Mouse (Mus musculus): ENCODE data around the gene Trim38.

Trim38 gene

DNA sequence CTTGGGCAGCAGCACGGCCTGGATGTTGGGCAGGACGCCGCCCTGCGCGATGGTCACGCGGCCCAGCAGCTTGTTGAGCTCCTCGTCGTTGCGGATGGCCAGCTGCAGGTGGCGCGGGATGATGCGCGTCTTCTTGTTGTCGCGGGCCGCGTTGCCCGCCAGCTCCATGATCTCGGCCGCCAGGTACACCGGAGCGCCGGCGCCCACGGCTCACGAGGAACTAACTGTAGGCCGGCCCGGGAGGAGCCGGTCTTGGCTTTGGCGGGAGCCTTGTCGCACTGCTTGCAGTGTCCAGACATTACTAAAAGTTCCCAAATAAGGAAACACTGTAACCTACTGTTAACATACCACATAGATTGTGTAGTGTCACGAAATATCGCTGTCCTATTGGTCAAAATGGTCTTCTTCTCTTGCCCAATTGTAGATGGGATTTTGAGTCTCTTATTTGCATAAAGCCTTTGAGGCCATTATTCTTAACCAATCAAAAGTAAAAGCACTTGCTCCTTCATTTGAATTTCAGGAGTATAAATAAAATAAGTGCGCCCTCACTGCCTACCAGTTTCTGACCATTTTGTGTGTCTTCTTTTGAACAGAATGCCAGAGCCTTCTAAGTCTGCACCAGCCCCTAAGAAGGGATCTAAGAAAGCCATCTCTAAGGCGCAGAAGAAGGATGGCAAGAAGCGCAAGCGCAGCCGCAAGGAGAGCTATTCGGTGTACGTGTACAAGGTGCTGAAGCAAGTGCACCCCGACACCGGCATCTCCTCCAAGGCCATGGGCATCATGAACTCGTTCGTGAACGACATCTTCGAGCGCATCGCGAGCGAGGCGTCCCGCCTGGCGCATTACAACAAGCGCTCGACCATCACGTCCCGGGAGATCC is 23.3 kb upstream of the Trim38 start, which contains the start of gene Hist1h2bb:
Gene Hist1h2bb, plus strand, starts transcription at position 534 of the 880 bp plus-strand sequence.
- peak; percentile 56 to 76 for DNase-seq

DNA sequence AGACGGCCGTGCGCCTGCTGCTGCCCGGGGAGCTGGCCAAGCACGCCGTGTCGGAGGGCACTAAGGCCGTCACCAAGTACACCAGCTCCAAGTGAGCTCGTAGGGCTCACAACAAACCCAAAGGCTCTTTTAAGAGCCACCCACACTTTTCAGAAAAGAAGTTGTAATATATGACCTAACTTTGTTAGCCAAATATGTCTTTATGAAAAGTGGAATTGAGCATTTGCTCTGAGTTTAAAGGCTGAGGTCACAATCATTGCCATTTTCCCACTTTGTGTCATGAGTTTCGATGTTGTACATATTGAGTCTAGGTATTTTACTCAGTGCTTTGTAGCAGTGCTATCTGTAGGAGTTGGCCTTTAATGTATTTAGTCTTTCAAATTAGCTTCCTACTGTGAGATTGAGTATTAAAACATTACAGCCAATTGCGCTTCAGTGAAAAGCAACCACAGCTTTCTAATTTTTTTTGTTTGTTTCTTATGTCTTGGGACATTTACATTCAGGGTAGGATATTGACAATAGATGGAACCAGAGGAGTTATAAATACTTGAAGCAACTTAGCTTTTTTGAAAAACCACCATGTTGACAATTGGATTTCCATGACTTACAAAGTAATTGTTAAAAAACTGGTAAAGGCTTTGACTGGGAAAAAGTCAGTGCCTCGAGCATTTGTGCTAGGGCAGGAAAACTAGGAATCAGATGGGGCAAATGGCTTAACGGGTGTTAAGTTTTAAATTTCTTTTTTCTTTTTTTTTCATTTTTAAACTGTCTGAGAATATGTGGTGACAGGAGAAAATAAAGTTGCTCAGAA is 22.4 kb upstream of the Trim38 start:
- DNase-seq, result peak in 1 of 2 experiments; percentile 26

DNA sequence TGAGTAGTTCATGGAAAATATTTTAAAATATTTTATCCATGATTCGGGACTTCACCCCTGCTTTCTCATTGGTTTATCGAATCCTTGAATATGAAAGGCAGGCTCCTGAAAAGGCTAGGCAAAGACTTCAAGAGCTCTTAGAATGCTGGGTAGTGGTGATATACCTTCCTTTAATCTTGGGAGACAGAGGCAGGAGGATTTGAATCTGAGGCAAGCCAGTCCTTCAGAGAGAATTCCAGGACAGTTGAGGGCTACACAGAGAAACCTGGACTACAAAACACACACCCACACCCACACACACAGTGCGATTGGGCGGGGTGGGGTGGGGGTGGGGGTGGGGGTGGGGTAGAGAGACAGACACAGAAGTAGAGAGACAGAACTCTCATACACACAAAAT is 21.8 kb upstream of the Trim38 start:
- no peak for DNase-seq

DNA sequence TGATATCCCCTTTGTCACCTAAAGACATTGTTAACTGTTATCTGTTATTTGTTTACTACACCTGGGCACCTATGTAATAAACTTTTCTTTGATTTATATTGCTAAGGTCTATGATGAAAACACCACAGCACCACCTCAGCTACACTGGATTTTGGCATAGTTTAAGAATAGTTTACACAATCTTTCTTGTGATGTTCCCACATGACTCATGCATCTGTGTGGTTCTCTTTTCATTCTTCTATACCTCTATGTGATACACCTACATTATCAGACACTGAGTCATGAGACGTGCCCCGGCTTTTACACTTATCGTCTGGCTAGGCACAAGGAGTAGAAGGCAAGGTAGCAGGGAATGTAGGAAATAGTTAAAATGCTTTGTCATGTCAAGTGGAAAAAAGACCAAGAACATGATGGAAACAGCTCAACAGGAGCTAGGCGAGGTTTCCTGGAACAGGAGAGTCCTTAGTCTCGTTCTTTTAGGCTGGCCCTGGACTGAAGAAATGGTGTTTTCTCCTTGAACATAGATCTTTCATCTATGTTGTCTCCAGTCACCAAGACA is 20.1 kb upstream of the Trim38 start:
- no peak for DNase-seq

DNA sequence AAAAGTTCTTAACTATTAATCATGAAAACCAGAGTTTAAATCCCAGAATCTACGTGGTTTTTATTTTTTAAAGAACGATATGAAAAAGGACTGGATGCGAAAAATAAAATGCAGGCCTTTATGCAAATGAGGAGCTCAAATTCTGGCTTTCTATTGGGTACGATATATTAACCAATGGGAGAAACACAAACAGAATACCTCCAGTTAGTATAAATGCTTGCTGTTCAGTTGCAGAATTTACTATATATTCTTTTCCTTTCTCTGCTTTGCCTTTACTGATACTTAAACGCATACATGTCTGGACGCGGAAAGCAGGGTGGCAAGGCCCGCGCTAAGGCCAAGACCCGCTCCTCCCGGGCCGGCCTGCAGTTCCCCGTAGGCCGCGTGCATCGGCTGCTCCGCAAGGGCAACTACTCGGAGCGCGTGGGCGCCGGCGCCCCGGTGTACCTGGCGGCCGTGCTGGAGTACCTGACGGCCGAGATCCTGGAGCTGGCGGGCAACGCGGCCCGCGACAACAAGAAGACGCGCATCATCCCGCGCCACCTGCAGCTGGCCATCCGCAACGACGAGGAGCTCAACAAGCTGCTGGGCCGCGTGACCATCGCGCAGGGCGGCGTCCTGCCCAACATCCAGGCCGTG is 18.8 kb upstream of the Trim38 start, which contains the start of gene Hist1h2ab:
Gene Hist1h2ab, plus strand, starts transcription at position 288 of the 639 bp plus-strand sequence.
- peak; percentile 12 to 63 for DNase-seq

DNA sequence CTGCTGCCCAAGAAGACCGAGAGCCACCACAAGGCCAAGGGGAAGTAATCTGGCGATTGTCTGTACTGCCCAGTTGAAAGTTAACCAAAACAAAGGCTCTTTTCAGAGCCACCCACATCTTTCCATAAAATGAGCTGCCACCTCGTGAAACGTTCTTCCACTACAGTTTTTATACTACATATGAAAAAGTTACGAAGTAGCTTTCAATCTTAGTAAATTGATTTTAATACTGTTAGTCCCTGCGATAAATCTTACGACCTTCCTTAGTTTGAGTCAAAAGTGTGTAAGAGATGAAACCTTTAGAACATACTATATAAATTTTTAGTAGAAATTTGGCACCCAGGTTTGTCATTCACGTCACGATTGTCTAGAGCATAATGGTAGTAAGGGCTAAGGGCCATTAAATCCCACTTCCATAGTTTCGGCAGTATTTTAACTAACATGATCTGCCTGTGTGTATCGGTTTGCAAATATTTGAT is 18.2 kb upstream of the Trim38 start:
- no peak for DNase-seq

DNA sequence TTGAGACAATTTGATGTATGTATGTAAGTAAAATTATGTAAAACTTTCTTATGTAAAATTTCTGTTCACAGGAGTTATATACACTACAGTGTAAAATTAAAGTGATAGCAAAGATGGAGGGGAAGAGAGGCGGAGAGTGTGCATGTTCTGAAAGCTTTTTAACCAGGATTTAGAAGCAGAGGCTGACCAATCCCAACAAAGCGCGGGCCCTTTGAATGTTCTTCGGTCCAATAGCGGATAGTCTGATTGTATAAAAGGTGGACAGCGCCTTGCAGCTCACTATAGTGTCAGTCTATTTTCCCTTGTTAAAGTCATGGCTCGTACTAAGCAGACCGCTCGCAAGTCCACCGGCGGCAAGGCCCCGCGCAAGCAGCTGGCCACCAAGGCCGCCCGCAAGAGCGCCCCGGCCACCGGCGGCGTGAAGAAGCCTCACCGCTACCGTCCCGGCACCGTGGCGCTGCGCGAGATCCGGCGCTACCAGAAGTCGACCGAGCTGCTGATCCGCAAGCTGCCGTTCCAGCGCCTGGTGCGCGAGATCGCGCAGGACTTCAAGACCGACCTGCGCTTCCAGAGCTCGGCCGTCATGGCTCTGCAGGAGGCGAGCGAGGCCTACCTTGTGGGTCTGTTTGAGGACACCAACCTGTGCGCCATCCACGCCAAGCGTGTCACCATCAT is 17.5 kb upstream of the Trim38 start, which contains the start of gene Hist1h3b:
Gene Hist1h3b, plus strand, starts transcription at position 201 of the 675 bp plus-strand sequence.
- DNase-seq, result peak; percentile 71

DNA sequence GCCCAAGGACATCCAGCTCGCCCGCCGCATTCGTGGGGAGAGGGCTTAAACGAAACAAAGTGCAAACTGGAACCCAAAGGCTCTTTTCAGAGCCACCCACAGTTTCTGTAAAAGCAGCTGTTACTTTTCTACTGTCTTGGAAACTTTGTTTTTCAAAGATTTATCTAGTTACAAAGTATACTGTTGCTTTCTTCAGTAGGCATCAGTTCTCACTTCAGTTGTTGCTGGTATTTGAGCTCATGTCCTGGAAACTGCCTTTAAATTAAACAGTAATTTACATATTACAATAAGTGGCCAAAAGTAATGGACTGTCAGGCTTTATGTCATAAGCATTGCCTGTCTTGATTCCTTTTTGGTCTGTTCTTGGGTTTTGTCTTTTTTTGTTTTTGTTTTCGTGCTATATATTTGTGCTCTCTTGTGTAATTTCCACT is 17.0 kb upstream of the Trim38 start:
- no peak for DNase-seq

DNA sequence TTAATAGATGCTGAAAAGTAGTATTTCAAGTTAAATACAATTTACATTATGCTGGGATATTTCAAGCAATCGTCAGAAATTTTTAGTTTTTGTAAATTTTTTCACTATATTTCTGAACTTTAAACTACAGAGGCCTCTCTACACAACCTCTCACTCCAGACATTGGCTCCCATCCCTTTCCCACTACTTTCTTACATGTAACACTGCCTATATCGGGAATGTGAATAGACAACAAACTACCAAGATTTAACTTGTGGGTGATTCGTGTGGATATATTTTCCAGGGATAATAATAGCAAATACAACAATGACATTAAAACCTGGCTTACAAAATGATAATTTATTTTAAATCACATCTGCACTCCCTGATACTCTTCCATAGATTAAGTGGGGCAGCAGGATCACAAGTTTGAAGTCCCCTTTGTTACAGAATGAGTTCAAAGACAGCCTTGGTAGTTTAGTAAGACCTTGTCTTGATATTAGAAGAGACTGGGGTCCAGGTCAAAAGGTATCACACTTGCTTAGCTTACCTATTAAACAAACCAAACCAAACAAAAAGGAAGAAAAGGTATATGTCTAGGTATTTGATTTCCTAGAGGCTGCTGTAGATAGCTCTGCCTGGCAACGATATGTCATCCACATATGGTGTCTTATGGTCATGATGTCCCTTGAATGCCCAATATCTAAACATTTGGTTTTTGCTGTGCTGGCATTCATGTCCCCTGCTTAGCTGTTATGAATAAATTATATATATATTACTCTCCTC is 16.2 kb upstream of the Trim38 start:
- DNase-seq, result no peak

DNA sequence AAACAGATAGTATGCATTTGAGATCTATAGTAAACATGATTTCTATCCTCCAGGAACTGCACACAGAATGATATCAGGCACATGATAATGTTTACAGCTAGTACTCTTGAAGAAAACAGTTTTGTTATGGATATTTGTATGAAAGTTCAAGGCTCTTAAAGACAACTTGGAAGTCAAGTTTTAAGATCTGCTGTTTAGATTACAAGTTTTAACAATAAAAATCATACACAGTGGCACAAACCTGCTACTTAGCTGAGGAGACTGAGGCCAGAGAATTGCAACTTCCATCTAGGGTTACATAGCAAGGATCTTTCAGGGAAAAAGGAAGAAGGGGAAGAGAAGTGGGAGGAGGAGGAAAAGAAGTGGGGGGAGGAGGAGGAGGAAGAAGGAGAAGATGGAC is 14.7 kb upstream of the Trim38 start:
- DNase-seq, result no peak

DNA sequence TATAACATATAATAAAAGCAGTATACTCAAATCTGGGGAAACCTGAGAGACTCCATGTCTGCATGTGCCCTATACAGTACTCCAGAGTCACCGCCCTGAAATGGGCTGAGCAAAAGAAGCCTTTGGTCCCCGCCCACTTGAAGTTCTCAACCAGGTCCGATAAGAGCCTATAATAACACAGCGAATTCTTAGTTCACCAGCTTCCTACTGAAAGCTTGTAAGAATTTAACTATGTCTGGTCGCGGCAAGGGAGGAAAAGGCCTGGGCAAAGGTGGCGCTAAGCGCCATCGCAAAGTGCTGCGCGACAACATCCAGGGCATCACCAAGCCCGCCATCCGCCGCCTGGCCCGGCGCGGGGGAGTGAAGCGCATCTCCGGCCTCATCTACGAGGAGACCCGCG is 12.9 kb upstream of the Trim38 start, which contains the start of gene Hist1h4b:
Gene Hist1h4b, plus strand, starts transcription at position 224 of the 400 bp plus-strand sequence.
- DNase-seq, result peak; percentile 78 to 86

DNA sequence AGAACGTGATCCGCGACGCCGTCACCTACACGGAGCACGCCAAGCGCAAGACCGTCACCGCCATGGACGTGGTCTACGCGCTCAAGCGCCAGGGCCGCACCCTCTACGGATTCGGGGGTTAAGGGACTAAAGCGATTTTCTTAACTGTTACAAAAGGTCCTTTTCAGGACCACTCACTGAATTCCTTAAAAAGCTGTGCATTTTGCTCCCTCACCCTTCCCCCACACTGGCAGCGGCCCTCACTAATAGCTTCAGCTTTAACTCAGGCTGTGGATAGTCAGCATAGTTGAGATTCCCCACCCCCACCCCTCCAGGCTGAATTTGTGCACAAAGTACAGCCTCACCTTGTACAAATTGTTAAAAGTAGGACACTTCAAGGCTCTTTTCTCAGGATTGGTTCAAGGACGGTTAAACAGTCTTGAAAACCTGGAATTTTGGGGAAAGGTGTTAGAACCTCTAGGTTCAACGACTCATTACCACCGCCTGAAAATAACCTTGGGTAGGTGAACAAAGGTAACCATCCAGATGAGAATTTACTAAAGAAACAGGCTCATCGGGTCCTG is 12.4 kb upstream of the Trim38 start:
- DNase-seq, result no peak

DNA sequence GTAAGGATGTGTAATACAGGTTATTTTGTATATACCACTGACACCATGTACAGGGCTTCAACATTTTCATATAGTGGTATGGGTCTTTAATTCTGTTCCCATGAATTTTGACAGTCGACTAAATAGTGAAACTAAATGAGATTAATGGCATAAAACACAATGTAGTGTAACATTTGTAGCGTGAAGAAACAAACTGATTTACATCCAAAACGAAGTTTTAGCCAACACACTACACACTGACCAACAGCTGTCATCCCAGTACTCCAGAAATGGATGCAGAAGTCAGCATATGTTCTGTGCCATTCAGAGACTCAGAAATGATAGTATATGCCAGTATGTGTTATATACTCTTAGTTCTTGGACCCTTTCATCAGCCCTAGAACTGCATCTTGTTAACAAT is 11.8 kb upstream of the Trim38 start:
- no peak for DNase-seq

DNA sequence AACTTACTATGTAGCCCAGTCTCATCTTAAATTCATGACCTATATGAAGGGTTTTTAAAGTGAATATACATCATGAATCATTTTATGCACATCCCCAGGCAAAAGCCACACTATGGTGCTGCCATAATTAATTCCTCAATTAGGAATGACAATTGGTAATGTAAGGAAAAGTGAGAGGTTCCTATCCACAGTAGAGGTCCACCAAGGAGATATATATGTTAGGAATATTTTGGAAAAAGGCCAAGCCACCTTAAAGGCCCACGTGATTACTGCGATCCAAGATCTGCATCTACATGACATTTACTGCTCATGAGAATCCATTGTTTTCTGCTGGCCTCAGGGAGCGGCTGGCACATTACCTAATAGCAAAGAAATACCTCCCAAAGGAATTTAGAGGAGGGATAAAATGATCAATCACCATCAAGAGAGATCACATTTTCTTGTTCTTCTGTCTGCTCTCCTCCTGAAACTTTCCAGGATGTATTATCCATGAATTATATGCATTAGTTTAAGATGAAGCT is 10.4 kb upstream of the Trim38 start:
- no peak for DNase-seq

DNA sequence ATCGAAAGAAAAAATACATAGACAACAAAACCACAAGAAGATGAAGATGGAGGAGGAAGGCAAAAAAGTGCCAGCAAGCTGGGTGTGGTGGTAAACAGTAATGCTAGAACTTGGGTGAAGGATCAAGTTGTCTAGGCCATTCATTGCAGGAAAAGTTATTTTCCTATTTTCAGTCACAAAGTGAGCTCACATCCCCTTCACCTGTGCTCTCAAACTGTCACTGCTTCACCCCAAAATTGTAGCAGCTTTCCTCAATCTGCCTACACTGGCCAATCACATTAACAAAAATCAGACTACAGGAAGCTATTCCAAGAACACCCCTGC is 9.8 kb upstream of the Trim38 start:
- DNase-seq, result no peak

DNA sequence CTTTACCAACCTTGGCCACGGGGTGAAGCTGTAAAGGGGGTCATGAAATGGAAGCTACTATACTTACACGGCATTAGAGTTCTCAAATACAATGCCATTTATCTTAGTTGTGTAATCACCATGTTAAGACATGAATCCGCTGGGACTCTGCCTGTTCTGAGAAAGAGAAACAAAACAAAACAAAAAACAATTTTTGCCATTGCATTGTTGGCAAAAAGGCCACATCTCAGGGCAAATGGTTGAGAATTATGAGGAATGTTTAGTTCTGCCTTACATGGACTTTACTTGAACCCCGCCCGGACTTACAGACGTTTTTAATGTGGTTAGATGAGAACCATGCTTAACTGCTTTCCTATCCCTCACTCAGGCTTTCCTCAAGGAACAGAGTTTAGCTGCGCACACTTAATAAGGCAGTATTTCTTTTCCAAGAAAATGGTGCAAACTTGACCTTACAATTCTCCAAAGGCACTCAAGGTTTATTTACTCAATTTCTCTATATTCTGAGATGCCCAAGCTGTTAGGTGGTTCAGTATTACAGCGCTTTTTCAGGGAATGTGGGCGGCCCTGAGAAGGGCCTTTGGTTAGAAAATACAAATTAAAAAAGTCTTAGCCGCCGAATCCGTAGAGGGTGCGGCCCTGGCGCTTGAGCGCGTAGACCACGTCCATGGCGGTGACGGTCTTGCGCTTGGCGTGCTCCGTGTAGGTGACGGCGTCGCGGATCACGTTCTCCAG is 9.3 kb upstream of the Trim38 start:
- DNase-seq, result peak in 1 of 2 experiments; percentile 33

DNA sequence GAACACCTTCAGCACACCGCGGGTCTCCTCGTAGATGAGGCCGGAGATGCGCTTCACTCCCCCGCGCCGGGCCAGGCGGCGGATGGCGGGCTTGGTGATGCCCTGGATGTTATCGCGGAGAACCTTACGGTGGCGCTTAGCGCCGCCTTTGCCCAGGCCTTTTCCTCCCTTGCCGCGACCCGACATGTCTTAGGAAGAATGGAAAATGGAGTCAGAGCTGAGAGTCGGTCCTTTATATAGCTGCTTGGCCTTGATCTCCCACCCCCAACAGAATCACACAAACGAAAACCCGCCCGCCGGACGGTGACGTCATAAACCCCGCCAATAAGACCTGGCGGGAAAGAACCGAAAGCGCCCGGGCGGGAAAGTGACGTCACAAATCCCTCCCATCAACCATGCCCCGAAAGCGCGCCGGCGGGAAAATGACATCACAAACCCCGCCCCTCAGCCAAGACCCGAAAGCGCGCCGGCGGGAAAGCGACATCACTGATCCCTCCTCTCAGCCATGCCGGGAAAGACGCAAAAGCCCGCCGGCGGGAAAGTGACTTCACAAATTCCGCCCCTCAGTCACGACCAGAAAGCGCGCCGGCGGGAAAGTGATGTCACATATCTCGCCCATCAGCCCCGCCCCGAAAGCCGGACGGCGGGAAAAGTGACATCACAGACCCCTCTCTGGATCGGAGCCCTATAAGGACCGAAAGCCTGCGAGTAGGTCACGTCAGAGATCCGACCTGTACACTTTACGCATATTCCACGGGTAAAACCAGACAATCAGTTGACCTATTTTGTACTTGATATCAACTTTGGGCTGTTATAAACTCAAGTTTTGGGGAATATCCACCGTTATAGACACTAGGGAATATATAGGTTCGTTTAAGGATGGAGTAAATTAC is 8.5 kb upstream of the Trim38 start, which contains the start of gene Hist1h4a:
Gene Hist1h4a, minus strand, starts transcription at position 259 of the 893 bp plus-strand sequence.
- DNase-seq, result peak; percentile 97 to 98
